Mouse (Mus musculus) spleen, postnatal 0 days (tissue): ENCODE data around the gene Tgfb2. TPM values are rescaled to one million over a fixed set of nuclear protein-coding genes. Genes with fewer than 3 reads are reported as not detected.

Source experiments
- polyA plus RNA-seq: library from polyadenylated mRNA; unstranded; fragments of >200 nt; fragmentation: Nextera tagmentation; extraction: Ambion mirVana; gene quantifications from 2 replicates; pipeline ENCODE4 v1.2.1, GENCODE M21; 2015

Tgfb2 gene
- 1.9 and 2.6 TPM in 2 replicates for polyA plus RNA-seq

GRCm38 (mm10) chr1:186705915-186706248 lies at the start of gene Tgfb2:
Tgfb2 (minus strand) TSS chr1:186705989.

GRCm38 (mm10) chr1:186748724-186749653 lies 43.2 kb upstream of the Tgfb2 start, which contains the start of gene Rrp15:
Rrp15 (minus strand) TSS chr1:186749358.

Other genes starting within 250 kb of the Tgfb2 start
- 40.0 and 40.6 TPM in 2 replicates for gene Rrp15, start 43.4 kb upstream of the Tgfb2 start, polyA plus RNA-seq